Mouse (Mus musculus): ENCODE measurements at regions not wholly inside any gene's neighbourhood (a gene's known extent, or its start where the extent isn't known, plus 50 kb on each side); places are given as distances from the start of the nearest gene placed in this dataset.

DNA sequence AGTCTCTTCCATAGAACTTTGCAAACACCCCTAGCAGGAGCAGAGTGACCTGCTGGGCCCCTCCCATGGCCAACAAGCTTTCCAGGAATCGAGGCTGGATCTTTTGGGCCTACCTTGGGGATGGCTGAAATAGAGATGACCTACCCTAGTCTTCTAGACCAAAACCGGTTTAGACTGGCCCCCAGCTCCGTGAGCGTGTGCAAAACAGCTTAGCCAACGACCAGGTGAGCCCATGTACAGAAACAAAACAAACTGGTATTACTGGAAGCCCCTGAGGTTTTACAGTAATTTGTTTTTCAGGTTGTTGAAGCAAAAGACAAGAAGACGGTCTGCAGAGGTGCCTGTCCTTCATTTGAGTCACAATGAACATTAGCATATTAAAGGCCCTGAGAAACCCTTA is 203.1 kb downstream of the Bcor start:
- Histone ChIP-seq H3K4me1 (ENCODE audit: control insufficient read depth in 2 of 2, insufficient read depth in 2 of 2, low read length in 2 of 2) (peaks cover 0 to 2% of the 10 kb centered on the region in 2 experiments; a peak in 1 of 4 replicates), H3K36me3 (ENCODE audit: control insufficient read depth, insufficient read depth, low read length) (no peaks in the 10 kb centered on the region), H3K9me3 (ENCODE audit: control insufficient read depth, low read length) (no peaks in the 10 kb centered on the region), H3K9ac (ENCODE audit: low read length) (no peak overlapping the region), H3K27me3 (ENCODE audit: control insufficient read depth, insufficient read depth, low read length) (no peaks in the 10 kb centered on the region), H3K4me2 (ENCODE audit: low read length) (no peak overlapping the region), H3K27ac (replicated peaks in 1 of 2; ENCODE audit: control insufficient read depth in 1 of 2, insufficient read depth in 1 of 2, low read depth in 2 of 2, low read length in 2 of 2) (no peak overlapping the region), H3K4me3 (ENCODE audit: control insufficient read depth in 1 of 2, insufficient read depth in 1 of 2, low read depth in 1 of 2, low read length in 2 of 2) (no peak overlapping the region)
- 60% methylated on average over 6 of the region's 6 CpGs for WGBS
- ATAC-seq (ENCODE audit: insufficient number of reproducible peaks, insufficient read depth, low FRiP score, low read depth): no peak

GRCm38 (mm10) chrX:11959871-11960552 is 200.1 kb downstream of the Bcor start:
- no peak overlapping the region for H3K4me3 ChIP-seq (ENCODE audit: control insufficient read depth in 1 of 2, insufficient read depth in 1 of 2, low read depth in 1 of 2, low read length in 2 of 2)
- H3K9ac ChIP-seq (ENCODE audit: low read length): no peak overlapping the region
- H3K4me1 ChIP-seq (ENCODE audit: control insufficient read depth in 2 of 2, insufficient read depth in 2 of 2, low read length in 2 of 2): peaks cover 0 to 3% of the 10 kb centered on the region in 2 experiments; a peak in 1 of 4 replicates
- ATAC-seq (ENCODE audit: insufficient number of reproducible peaks, insufficient read depth, low FRiP score, low read depth): no peak
- H3K27me3 ChIP-seq (ENCODE audit: control insufficient read depth, insufficient read depth, low read length): no peaks in the 10 kb centered on the region
- no peaks in the 10 kb centered on the region for H3K36me3 ChIP-seq (ENCODE audit: control insufficient read depth, insufficient read depth, low read length)
- H3K4me2 ChIP-seq (ENCODE audit: low read length): no peak overlapping the region
- H3K9me3 ChIP-seq (ENCODE audit: control insufficient read depth, low read length): no peaks in the 10 kb centered on the region
- 65% methylated on average over 8 of the region's 8 CpGs for WGBS
- H3K27ac ChIP-seq (replicated peaks in 1 of 2; ENCODE audit: control insufficient read depth in 1 of 2, insufficient read depth in 1 of 2, low read depth in 2 of 2, low read length in 2 of 2): no peak overlapping the region

- no peak overlapping the region for H3K4me2 ChIP-seq (ENCODE audit: low read length)
- no peaks in the 10 kb centered on the region for H3K36me3 ChIP-seq (ENCODE audit: control insufficient read depth, insufficient read depth, low read length)
- 0 out of 2 replicates have a peak, but pooled peaks cover 4% of the 10 kb centered on the region for H3K27me3 ChIP-seq (ENCODE audit: control insufficient read depth, insufficient read depth, low read length)
- 0 out of 4 replicates have a peak, but pooled peaks cover 0 to 3% of the 10 kb centered on the region in 2 experiments for H3K4me1 ChIP-seq (ENCODE audit: control insufficient read depth in 2 of 2, insufficient read depth in 2 of 2, low read length in 2 of 2)
- H3K9ac ChIP-seq (ENCODE audit: low read length): no peak overlapping the region
- 34% methylated on average over 2 of the region's 2 CpGs for WGBS
- no peak overlapping the region for H3K4me3 ChIP-seq (ENCODE audit: control insufficient read depth in 1 of 2, insufficient read depth in 1 of 2, low read depth in 1 of 2, low read length in 2 of 2)
- no peak for ATAC-seq (ENCODE audit: insufficient number of reproducible peaks, insufficient read depth, low FRiP score, low read depth)
- no peak overlapping the region for H3K27ac ChIP-seq (replicated peaks in 1 of 2; ENCODE audit: control insufficient read depth in 1 of 2, insufficient read depth in 1 of 2, low read depth in 2 of 2, low read length in 2 of 2)
- no peaks in the 10 kb centered on the region for H3K9me3 ChIP-seq (ENCODE audit: control insufficient read depth, low read length)
These were observed 198.8 kb downstream of the Bcor start for GRCm38 (mm10) chrX:11961350-11961749.

GRCm38 (mm10) chrX:11964428-11964827 is 195.7 kb downstream of the Bcor start:
- Histone ChIP-seq H3K27me3 (ENCODE audit: control insufficient read depth, insufficient read depth, low read length) (0 out of 2 replicates have a peak, but pooled peaks cover 4% of the 10 kb centered on the region), H3K36me3 (ENCODE audit: control insufficient read depth, insufficient read depth, low read length) (no peaks in the 10 kb centered on the region), H3K4me3 (ENCODE audit: control insufficient read depth in 1 of 2, insufficient read depth in 1 of 2, low read depth in 1 of 2, low read length in 2 of 2) (no peak overlapping the region), H3K27ac (replicated peaks in 1 of 2; ENCODE audit: control insufficient read depth in 1 of 2, insufficient read depth in 1 of 2, low read depth in 2 of 2, low read length in 2 of 2) (no peak overlapping the region), H3K4me1 (ENCODE audit: control insufficient read depth in 2 of 2, insufficient read depth in 2 of 2, low read length in 2 of 2) (0 out of 4 replicates have a peak, but pooled peaks cover 0 to 3% of the 10 kb centered on the region in 2 experiments), H3K9me3 (ENCODE audit: control insufficient read depth, low read length) (no peaks in the 10 kb centered on the region), H3K9ac (ENCODE audit: low read length) (no peak overlapping the region), H3K4me2 (ENCODE audit: low read length) (no peak overlapping the region)
- ATAC-seq (ENCODE audit: insufficient number of reproducible peaks, insufficient read depth, low FRiP score, low read depth): no peak
- 77% methylated on average over 3 of the region's 3 CpGs for WGBS

DNA sequence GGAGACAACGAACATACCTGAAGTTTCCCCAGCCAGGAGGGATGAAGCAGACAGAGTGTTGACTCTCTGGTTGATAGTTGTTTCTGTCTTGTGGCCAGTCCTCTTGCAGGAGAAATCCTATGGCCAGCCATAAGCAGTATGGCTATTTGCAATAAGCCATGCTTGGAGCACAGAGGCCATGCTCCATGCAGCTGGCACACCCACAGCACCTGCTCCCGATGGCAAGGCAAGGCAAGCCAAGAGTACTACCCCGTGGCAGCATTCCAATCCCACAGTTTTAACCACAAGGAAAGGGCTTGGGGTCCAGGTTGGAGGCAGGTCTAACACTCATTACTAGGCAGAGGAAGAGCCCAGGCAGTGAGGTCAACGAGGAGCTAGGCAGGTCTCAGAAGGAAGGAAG is 181.5 kb downstream of the Bcor start:
- Histone ChIP-seq H3K4me2 (ENCODE audit: low read length) (no peak overlapping the region), H3K36me3 (ENCODE audit: control insufficient read depth, insufficient read depth, low read length) (no peaks in the 10 kb centered on the region), H3K9me3 (ENCODE audit: control insufficient read depth, low read length) (no peaks in the 10 kb centered on the region), H3K4me3 (ENCODE audit: control insufficient read depth in 1 of 2, insufficient read depth in 1 of 2, low read depth in 1 of 2, low read length in 2 of 2) (no peak overlapping the region), H3K27me3 (ENCODE audit: control insufficient read depth, insufficient read depth, low read length) (no peaks in the 10 kb centered on the region), H3K9ac (ENCODE audit: low read length) (no peak overlapping the region), H3K27ac (replicated peaks in 1 of 2; ENCODE audit: control insufficient read depth in 1 of 2, insufficient read depth in 1 of 2, low read depth in 2 of 2, low read length in 2 of 2) (no peak overlapping the region), H3K4me1 (ENCODE audit: control insufficient read depth in 2 of 2, insufficient read depth in 2 of 2, low read length in 2 of 2) (no peaks in the 10 kb centered on the region)
- ATAC-seq (ENCODE audit: insufficient number of reproducible peaks, insufficient read depth, low FRiP score, low read depth): no peak
- WGBS: 66% methylated on average over 4 of the region's 4 CpGs

- Histone ChIP-seq H3K27me3 (ENCODE audit: control insufficient read depth, insufficient read depth, low read length) (no peaks in the 10 kb centered on the region), H3K36me3 (ENCODE audit: control insufficient read depth, insufficient read depth, low read length) (no peaks in the 10 kb centered on the region), H3K4me2 (ENCODE audit: low read length) (no peak overlapping the region), H3K4me3 (ENCODE audit: control insufficient read depth in 1 of 2, insufficient read depth in 1 of 2, low read depth in 1 of 2, low read length in 2 of 2) (no peak overlapping the region), H3K4me1 (ENCODE audit: control insufficient read depth in 2 of 2, insufficient read depth in 2 of 2, low read length in 2 of 2) (peaks cover 0 to 2% of the 10 kb centered on the region in 2 experiments; a peak in 1 of 4 replicates), H3K9ac (ENCODE audit: low read length) (no peak overlapping the region), H3K27ac (replicated peaks in 1 of 2; ENCODE audit: control insufficient read depth in 1 of 2, insufficient read depth in 1 of 2, low read depth in 2 of 2, low read length in 2 of 2) (no peak overlapping the region), H3K9me3 (ENCODE audit: control insufficient read depth, low read length) (no peaks in the 10 kb centered on the region)
- 82% methylated on average over 1 of the region's 1 CpGs for WGBS
- no peak for ATAC-seq (ENCODE audit: insufficient number of reproducible peaks, insufficient read depth, low FRiP score, low read depth)
These were observed 176.9 kb downstream of the Bcor start for GRCm38 (mm10) chrX:11983276-11983675.
